Mouse (Mus musculus) ovary, postnatal 36 days (tissue): Measurements from ENCODE around the gene Ppp1r15b.
A peak's percentile ranks its signal among the peaks of the same experiment; 100 is the strongest.

Experiments
- DNase-seq: peaks from one replicate; pipeline ENCODE4 v3.0.0; 2022; ENCODE audit warnings: low spot score, mixed read lengths

Gene Ppp1r15b

GRCm38 (mm10) chr1:133161559-133161958 lies 30.6 kb downstream of the Ppp1r15b start:
- no peak for DNase-seq

DNA sequence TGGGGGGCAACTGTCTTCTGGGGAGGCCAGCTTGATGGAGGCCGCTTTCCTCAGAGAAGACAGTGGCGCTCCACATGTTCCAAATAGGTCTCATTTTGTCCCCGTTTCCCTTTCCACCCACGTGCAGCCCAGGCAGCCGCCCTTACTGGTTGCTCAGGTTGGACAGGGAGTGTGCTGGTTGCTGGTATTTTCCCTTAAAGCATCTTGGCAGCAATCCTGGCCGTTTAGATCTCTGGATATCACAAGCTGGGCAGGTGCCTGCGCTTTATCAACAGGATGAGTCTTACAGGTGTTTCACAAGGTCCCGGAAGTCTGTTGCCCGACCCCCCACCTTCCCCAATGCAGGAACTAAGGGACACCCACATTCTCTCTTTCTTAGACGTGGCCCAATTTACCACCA lies 31.1 kb downstream of the Ppp1r15b start:
- DNase-seq = no peak

DNA sequence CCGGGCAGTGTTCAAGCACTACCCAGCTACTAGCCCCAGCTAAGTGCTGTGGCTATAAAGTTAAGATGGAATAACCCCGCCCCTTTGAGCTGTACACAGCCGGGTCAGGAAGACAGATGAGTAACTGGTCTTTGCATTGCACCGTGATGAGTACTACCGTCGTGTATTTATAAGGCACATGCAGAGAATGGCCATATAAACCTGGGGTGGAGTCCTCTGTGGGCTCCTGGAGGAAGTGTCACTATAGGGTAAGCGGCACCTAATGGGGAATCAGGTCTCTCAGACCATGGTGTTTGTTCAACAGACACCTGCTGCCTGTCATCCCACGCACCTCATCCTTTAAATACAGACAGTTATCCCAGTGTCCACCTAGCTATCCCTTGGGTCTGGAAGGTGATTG lies 32.0 kb downstream of the Ppp1r15b start:
- no peak for DNase-seq

GRCm38 (mm10) chr1:133163820-133164431 lies 33.0 kb downstream of the Ppp1r15b start, which contains the start of gene Plekha6:
Plekha6 (plus strand) TSS chr1:133164210.
- peak; percentile 45 for DNase-seq

DNA sequence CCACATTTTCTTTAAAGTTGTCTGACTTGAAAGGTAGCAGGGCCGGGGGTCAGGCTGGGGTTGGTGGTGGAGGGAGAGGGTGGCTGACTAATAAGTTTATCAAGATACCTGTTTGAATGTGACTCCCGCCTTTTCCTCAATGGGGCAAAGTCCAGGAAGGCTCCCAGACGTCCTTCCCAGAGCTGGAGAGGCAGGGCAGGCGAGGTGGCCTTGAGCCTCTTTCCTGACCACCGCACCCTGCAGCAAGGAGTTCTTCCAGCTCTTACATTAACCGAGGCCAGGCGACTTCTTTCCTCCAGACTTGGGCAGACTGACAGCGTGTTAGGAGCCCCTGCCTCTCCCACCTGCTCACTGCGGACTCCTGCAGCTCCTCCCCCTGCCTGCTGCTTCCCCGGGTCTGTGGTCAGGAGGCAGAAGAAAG lies 33.7 kb downstream of the Ppp1r15b start:
- DNase-seq = peak; percentile 24

DNA sequence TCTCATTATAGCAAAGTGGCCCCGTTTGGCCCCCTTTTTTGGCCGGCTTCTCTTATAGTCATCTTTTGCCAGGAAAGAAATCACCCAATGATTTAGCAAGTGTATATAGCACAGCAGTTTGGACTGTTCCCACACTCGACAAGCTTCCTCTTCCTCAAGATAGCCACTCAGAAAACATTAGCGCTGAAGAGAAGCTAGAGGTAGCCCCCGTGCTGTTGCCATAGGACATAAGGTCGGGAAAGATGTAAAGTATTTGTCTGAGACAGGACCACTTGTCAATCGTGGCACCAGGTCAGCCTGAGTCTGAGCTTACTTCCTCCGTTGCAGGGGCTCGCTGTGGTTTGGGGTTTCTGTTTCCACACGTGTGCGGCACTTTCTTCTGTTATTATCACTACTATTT lies 34.2 kb downstream of the Ppp1r15b start:
- DNase-seq = no peak

DNA sequence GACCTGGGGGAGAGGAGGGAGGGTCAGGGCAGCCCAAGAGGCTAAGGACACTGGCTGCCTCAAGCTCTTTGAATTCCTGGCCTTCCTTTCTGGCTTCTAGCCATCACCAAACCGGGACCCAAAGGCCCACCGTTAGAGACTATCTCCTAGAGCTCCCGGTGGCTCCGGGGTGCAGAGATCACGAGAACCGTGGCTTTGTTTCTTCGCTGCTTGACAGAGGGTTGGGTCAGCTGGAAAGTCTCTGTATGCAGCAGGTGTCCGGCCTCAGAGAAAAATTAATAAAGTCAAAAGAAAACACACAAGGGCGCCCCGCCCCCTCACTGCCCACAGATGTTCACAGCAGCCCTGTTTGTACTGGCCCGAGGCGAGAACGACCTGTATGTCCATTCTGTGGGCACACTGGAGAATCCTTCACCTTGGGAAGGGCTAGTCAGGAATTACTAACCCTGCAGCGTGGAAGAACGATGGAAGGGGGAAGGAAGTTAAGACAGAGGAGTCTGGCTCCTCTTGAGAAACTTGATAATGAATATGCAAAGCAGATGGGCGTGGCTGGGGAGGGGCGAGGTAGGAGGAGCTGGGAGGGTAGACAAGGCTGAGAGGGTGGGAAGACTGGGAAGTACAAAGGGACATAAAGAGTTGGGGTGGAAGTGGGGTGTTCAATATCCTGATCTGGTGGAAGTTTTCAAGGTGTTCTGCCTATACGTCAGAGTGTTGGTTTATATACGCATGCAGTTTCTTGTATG lies 37.5 kb downstream of the Ppp1r15b start:
- no peak for DNase-seq

- DNase-seq = no peak
Observed at GRCm38 (mm10) chr1:133170196-133170595, 39.3 kb downstream of the Ppp1r15b start.

GRCm38 (mm10) chr1:133171357-133171756 lies 40.4 kb downstream of the Ppp1r15b start:
- no peak for DNase-seq

GRCm38 (mm10) chr1:133175150-133175549 lies 44.2 kb downstream of the Ppp1r15b start:
- no peak for DNase-seq

DNA sequence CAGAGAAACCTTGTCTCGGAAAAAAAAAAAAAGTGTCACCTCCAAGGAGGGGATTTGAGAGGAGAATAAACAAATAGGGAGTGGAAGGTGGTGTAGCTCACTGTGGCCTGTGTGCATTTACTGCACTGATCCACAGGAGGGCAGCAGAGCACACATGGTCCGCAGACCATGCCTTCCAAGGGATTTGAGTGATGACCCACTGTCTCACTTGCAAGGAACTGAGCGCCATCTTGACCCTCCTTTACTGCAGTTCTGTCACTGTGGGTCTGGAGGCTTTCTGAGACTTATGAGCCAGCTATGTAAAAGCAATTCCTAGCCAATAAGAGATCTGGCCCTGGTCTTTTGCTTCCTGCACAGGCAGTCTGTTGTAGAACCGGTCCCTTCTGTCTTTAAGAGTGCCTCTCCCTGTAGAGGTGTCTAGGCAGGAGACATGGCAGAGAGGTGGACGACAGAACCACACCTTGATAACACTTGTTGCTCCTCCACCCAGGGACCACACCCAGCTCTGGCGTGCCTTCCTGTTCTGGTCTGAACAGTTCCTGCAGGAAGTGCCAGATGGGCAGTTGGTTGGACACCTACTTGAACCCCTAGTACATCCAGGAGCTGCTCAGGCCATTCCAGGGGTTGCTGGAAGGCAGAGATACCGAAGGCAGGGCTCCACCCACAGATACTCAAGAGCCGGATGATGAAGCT lies 46.7 kb downstream of the Ppp1r15b start:
- DNase-seq = peak; percentile 57

DNA sequence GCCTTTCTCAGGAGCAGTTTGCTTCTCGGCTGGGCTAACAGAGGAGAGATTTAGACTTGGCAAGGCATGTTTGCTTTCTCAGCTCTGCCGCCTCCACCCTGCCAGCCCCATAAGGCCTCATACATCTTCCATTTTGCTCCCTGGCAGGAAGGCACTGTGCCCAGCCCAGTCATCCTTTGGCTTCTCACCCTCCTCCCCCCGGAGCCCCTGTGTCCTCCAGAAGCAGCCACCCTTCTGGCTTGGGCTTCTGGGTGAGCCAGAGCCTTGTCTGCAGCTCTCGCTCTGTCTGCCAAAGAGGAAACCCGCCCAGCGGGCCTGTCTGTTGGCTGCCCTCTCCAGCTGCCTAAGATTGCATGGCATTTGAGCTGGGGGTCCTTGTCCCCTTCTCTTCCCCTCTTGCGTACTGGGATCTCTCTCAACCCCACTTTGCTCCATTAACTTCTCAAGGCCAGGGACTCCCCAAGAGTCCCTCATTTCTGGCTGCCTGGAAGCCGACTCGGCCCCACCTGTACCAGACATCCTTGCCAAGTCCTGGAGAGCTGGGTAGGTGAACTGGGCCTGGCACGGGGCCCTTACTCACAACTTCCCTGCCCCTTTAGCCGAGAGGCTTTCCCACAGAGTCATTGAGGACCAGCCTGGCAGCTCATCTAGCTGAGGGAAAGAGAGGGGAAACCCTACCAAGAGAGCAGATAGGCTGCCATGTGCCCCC lies 47.9 kb downstream of the Ppp1r15b start:
- DNase-seq = peak; percentile 40

- peak; percentile 67 for DNase-seq
Observed at GRCm38 (mm10) chr1:133181072-133182015, 50.4 kb downstream of the Ppp1r15b start.

DNA sequence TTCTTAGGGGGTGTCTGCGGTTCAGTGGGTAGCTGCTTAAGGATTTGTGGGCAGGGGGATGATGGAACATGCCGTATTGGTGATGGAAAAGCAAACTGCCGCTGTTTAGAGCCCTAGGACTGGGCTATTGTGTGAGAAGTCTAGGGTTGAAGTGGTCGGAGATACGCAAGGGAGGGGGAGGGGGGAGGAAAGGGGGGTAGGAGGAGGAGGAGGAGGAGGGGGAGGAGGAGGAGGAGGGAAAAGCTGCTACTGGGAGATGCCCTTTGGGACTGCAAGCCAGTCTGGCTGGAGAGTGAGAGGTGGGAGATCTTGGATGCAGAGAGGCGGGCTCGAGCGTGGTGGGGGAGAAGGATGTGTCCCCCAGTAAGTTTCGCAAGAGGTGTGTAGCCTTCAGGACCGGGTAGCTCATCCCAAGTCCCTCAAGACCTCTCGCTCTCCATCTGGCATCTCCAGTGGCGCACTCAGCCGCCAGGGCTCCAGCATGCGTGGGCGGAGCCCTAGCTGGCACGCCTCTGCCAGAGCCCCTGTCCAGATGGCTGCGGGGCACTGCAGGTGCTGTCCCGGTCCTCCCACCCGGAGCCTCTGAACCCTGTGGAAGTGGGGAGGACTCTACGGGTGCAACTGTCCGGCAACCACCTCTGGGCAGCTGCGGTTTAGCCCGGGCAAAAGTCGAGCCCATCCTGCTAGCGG lies 51.2 kb downstream of the Ppp1r15b start:
- DNase-seq = peak; percentile 51

- no peak for DNase-seq
Observed at GRCm38 (mm10) chr1:133182706-133183095, 51.8 kb downstream of the Ppp1r15b start.

DNA sequence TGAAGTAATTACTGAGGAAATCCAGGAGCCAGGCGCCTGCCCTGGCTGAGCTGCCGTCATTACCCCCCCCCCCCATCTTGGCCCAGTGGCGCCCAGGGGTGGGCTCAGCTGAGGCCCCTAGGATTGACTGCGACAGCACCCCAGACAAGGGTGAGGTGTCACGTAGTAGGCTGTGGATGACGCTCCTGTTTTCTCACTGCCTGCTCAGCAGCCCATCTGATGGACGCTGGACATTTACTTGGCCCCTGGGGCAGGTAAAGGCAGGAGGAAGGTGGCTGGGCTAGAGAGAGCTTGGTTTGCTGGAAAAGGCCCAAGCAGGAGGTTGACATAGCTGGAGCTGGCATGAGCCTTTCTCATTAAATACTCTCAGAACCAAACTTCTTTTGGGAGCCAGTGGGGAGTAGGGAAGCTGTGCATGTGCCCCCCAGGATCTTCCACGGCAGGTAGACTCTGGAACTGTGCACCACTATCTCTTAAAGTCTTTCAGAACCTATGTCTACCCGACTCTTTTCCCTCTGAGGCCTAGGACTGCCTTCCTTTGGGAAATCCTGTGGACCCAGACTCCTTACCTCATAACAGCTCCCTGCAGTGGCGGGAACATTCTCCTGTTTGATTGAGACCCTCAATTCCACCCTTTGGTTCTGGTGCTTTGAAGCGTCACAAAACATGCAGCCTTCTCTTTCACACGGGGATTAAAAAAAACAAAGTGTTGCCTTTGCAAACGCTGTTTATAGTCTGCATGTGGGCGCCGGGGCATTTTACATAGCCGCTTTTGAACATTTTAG lies 52.4 kb downstream of the Ppp1r15b start:
- DNase-seq = no peak

- DNase-seq = no peak
Observed at GRCm38 (mm10) chr1:133187948-133188680, 57.2 kb downstream of the Ppp1r15b start.

DNA sequence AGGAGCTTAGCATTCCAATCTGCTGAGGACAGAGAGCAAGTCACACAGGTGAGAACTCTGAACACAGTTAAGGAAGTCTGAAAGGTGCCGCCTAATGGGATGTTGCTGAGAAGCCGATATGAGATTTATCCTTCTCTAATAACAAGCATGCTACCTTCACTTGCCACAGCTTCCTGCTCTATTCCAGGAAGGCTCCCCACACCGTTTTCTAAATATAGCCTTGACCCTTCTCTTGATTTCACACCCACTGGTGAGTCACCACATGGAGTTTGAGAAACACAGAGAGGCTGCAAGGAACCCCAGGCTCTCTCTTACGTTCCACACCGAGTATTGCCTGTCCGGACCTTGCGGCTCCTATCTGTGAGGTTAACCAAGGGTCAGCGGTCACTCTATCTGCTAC lies 57.8 kb downstream of the Ppp1r15b start:
- no peak for DNase-seq
